Mouse (Mus musculus) ovary, adult 2 months (tissue): Measurements from ENCODE around the gene Sult2a1. TPM values are rescaled to one million over a fixed set of nuclear protein-coding genes. Genes with fewer than 3 reads are reported as not detected.

Experiments used
- polyA plus RNA-seq: library from polyadenylated mRNA; depleted of rRNA; stranded (reverse); fragments of >200 nt; gene quantifications from 2 replicates; pipeline ENCODE4 v1.2.3, GENCODE M21; 2012; rRNA removed

Sult2a1 gene
- polyA plus RNA-seq = not detected in 2 replicates

GRCm38 (mm10) chr7:13837309-13837708, at the start of gene Sult2a1:
TSS of gene Sult2a1 (minus strand) at chr7:13837409.

Other genes starting within 250 kb of the Sult2a1 start
- gene Sult2a5, start 213.4 kb downstream of the Sult2a1 start, polyA plus RNA-seq = not detected in 2 replicates
- gene Sult2a2, start 103.9 kb downstream of the Sult2a1 start, polyA plus RNA-seq = not detected in 2 replicates
- gene Sult2a4, start 152.2 kb upstream of the Sult2a1 start, polyA plus RNA-seq = not detected in 2 replicates